ENCODE assay signal across 8 mouse cellular contexts in genomic region chr8:120487377-120487728, GRCm38 (mm10).
DNase-seq lines count a peak whose midpoint lies in the region; ATAC-seq lines count a peak whose summit lies in the region.

No protein-coding gene starts in this region.

- peak overlapping the region; percentile 95 for H3K9ac ChIP-seq in forebrain, embryonic 11.5 days (ENCODE audit: low read length)

- H3K9me3 ChIP-seq in forebrain, embryonic 11.5 days (ENCODE audit: control insufficient read depth, low read length), result no peaks in the 10 kb centered on the region

- no peaks in the 10 kb centered on the region for H3K36me3 ChIP-seq in forebrain, embryonic 11.5 days (ENCODE audit: control insufficient read depth, insufficient read depth, low read length)

- H3K4me1 ChIP-seq in forebrain, embryonic 11.5 days (replicated peaks; ENCODE audit: control insufficient read depth, insufficient read depth, low read length), result peaks cover 51% of the 10 kb centered on the region

- 0% methylated on average over 33 of the region's 34 CpGs for WGBS in forebrain, embryonic 11.5 days

- H3K4me2 ChIP-seq in forebrain, embryonic 11.5 days (ENCODE audit: low read depth, low read length, severe bottlenecking), result peak overlapping the region; percentile 97

- peak overlapping the region; percentile 100 for H3K27ac ChIP-seq in forebrain, embryonic 11.5 days (ENCODE audit: low read depth, low read length)

- 0 out of 2 replicates have a peak, but pooled peaks have one; percentile 3 for ATAC-seq in cerebellum, adult (ENCODE audit: insufficient number of reproducible peaks, low FRiP score, low TSS enrichment)
- peak; percentile 6 for ATAC-seq in CD4-positive, CD25-positive, alpha-beta regulatory T cell, adult 4 months
- no peak; the same call in none of the 2 replicates for ATAC-seq in forebrain, embryonic 11.5 days (replicated peaks; ENCODE audit: low FRiP score)
- ATAC-seq in megakaryocyte-erythroid progenitor cell, adult 5-6 weeks (replicated peaks; ENCODE audit: low FRiP score, low TSS enrichment, poor library complexity, severe bottlenecking), result peak; percentile 3; the same call in 1 of the 2 replicates

- peak overlapping the region; percentile 87 for H3K4me3 ChIP-seq in forebrain, embryonic 11.5 days (ENCODE audit: low read depth, low read length)

- DNase-seq in cerebellum, postnatal 36 days, result no peak
- no peak for DNase-seq in forebrain, embryonic 11.5 days (ENCODE audit: low spot score)
- DNase-seq in kidney, adult 9 months, result peak; percentile 61
- DNase-seq in frontal cortex, postnatal 10 days (ENCODE audit: low spot score in 2 of 2), result no peak
- no peak for DNase-seq in cerebellum, adult 11 months

- peaks cover 2% of the 10 kb centered on the region for H3K27me3 ChIP-seq in forebrain, embryonic 11.5 days (ENCODE audit: control insufficient read depth, insufficient read depth, low read length)
